8 mouse cellular contexts compared by ENCODE assay signal in the genomic region with DNA sequence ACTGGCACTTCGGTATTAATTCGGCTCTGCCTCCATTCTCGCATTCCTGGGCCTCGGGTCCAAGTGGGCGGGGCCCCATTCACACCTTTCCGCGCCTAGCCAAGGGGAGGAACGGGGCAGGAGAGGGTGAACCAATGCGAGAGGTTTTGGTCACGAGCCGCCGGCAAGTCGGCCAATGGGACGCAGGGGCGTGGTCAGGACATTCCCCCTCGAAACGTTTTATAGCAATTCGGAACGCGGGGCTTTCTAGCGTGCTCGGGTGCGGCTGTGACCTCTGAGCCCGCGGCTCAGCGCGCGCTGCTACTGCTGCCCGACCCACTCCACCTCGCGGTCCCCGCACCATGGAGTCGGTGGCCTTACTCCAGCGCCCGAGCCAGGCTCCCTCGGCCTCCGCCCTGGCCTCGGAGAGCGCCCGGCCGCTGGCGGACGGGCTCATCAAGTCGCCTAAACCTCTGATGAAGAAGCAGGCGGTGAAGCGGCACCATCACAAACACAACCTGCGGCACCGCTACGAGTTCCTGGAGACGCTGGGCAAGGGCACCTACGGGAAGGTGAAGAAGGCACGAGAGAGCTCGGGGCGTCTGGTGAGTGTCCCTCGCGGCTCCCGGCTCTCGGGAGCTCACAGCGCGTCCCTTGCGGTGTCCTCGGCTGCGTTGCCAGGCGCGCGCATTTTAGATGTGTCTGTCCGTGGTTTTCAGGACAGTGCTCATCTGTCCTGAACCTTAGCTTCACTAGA. TPM values are rescaled to one million over a fixed set of nuclear protein-coding genes. Genes with fewer than 3 reads are reported as not detected.
DNase-seq lines count a peak whose midpoint lies in the region; ATAC-seq and TF ChIP-seq lines count a peak whose summit lies in the region.

A gene (plus strand): TSS at position 238 of the 736 bp plus-strand sequence.

- under 1% methylated on average over 67 of the region's 67 CpGs for WGBS in heart, embryonic 12.5 days
- under 1% methylated on average over 67 of the region's 67 CpGs for WGBS in kidney, postnatal 0 days
- WGBS in liver, embryonic 13.5 days (ENCODE audit: insufficient replicate concordance), result under 1% methylated on average over 67 of the region's 67 CpGs
- WGBS in stomach, embryonic 15.5 days, result under 1% methylated on average over 67 of the region's 67 CpGs

- peak; percentile 87 for ATAC-seq in erythroblast, adult 5-6 weeks (replicated peaks; ENCODE audit: low FRiP score, poor library complexity, severe bottlenecking)
- peak; percentile 68 for ATAC-seq in heart, embryonic 12.5 days (ENCODE audit: insufficient number of reproducible peaks, low FRiP score)
- peak; percentile 82 for ATAC-seq in kidney, postnatal 0 days (replicated peaks; ENCODE audit: low FRiP score, low read depth)
- peak; percentile 87 for ATAC-seq in liver, embryonic 13.5 days (ENCODE audit: low read depth)
- ATAC-seq in stomach, embryonic 15.5 days (ENCODE audit: insufficient read depth, low FRiP score, low read depth), result peak; percentile 80

- peaks cover 51% of the 10 kb centered on the region for H3K4me1 ChIP-seq in heart, embryonic 12.5 days (replicated peaks)
- peaks cover 32% of the 10 kb centered on the region for H3K4me1 ChIP-seq in kidney, postnatal 0 days (replicated peaks; ENCODE audit: insufficient read depth, low read length)
- H3K4me1 ChIP-seq in liver, embryonic 13.5 days (replicated peaks), result peaks cover 47% of the 10 kb centered on the region
- peaks cover 29% of the 10 kb centered on the region for H3K4me1 ChIP-seq in stomach, embryonic 15.5 days

- no peaks in the 10 kb centered on the region for H3K9me3 ChIP-seq in heart, embryonic 12.5 days (replicated peaks)
- no peaks in the 10 kb centered on the region for H3K9me3 ChIP-seq in kidney, postnatal 0 days (replicated peaks; ENCODE audit: low read length)
- H3K9me3 ChIP-seq in liver, embryonic 13.5 days (replicated peaks), result no peaks in the 10 kb centered on the region
- no peaks in the 10 kb centered on the region for H3K9me3 ChIP-seq in stomach, embryonic 15.5 days

- H3K27me3 ChIP-seq in heart, embryonic 12.5 days (replicated peaks), result peaks cover 17% of the 10 kb centered on the region
- no peaks in the 10 kb centered on the region for H3K27me3 ChIP-seq in kidney, postnatal 0 days (ENCODE audit: insufficient read depth, low read length)
- peaks cover 69% of the 10 kb centered on the region for H3K27me3 ChIP-seq in liver, embryonic 13.5 days
- H3K27me3 ChIP-seq in stomach, embryonic 15.5 days (replicated peaks), result peaks cover 19% of the 10 kb centered on the region; the same call in 1 of the 2 replicates

- peak within 1 kb of the TSS; percentile 98 for H3K4me2 ChIP-seq in heart, embryonic 12.5 days
- H3K4me2 ChIP-seq in kidney, postnatal 0 days (ENCODE audit: low read length), result peak within 1 kb of the TSS; percentile 91
- H3K4me2 ChIP-seq in liver, embryonic 13.5 days, result peak within 1 kb of the TSS; percentile 76
- H3K4me2 ChIP-seq in stomach, embryonic 15.5 days, result peak within 1 kb of the TSS; percentile 99

- H3K36me3 ChIP-seq in heart, embryonic 12.5 days, result no peaks in the 10 kb centered on the region
- H3K36me3 ChIP-seq in kidney, postnatal 0 days (ENCODE audit: insufficient read depth, low read length), result no peaks in the 10 kb centered on the region
- no peaks in the 10 kb centered on the region for H3K36me3 ChIP-seq in liver, embryonic 13.5 days
- H3K36me3 ChIP-seq in stomach, embryonic 15.5 days, result no peaks in the 10 kb centered on the region

- peak; percentile 78 for DNase-seq in CD4-positive helper T cell, adult 2 months (ENCODE audit: low read depth, low spot score)
- peak; percentile 97 for DNase-seq in brain, embryonic 14.5 days (ENCODE audit: low read depth)
- DNase-seq in kidney, postnatal 0 days (ENCODE audit: low spot score), result peak; percentile 91
- DNase-seq in liver, embryonic 13.5 days, result peak; percentile 69
- DNase-seq in natural killer cell, adult 2 months (ENCODE audit: low spot score in 2 of 2), result peak; percentile 84 to 88

- no peak within 1 kb of the TSS for H3K27ac ChIP-seq in heart, embryonic 12.5 days (ENCODE audit: poor library complexity, severe bottlenecking)
- H3K27ac ChIP-seq in kidney, postnatal 0 days, result no peak within 1 kb of the TSS; the same call in 1 of the 2 replicates
- H3K27ac ChIP-seq in liver, embryonic 13.5 days, result no peak within 1 kb of the TSS
- peak within 1 kb of the TSS; percentile 70; the same call in 1 of the 2 replicates for H3K27ac ChIP-seq in stomach, embryonic 15.5 days

- H3K4me3 ChIP-seq in heart, embryonic 12.5 days, result peak within 1 kb of the TSS; percentile 67
- peak within 1 kb of the TSS; percentile 55 for H3K4me3 ChIP-seq in kidney, postnatal 0 days (replicated peaks; ENCODE audit: low read depth, low read length)
- H3K4me3 ChIP-seq in liver, embryonic 13.5 days (replicated peaks), result peak within 1 kb of the TSS; percentile 61
- peak within 1 kb of the TSS; percentile 62 for H3K4me3 ChIP-seq in stomach, embryonic 15.5 days (replicated peaks)

- no peak for TF ChIP-seq CTCF in brain, embryonic 14.5 days (IDR thresholded peaks at IDR 0.05; ENCODE audit: borderline replicate concordance, extremely low read depth, insufficient read depth, insufficient read length)
- TF ChIP-seq CTCF in kidney, postnatal 0 days (IDR thresholded peaks at IDR 0.05; ENCODE audit: low read depth), result no peak

- TF ChIP-seq POLR2A in brain, embryonic 14.5 days (IDR thresholded peaks at IDR 0.05; ENCODE audit: borderline replicate concordance, extremely low read depth, insufficient read depth, insufficient read length, poor library complexity, severe bottlenecking), result peak; percentile 64; the same call in 1 of the 2 replicates

- peak within 1 kb of the TSS; percentile 78 for H3K9ac ChIP-seq in heart, embryonic 12.5 days
- H3K9ac ChIP-seq in kidney, postnatal 0 days (ENCODE audit: low read depth, low read length), result peak within 1 kb of the TSS; percentile 55
- peak within 1 kb of the TSS; percentile 61 for H3K9ac ChIP-seq in liver, embryonic 13.5 days
- peak within 1 kb of the TSS; percentile 44 for H3K9ac ChIP-seq in stomach, embryonic 15.5 days

RNA-seq across cellular contexts. Expression of the gene that starts here (rescaled TPM):
- polyA plus RNA-seq in brain, embryonic 14.5 days (2012; rRNA removed), result 22.3 and 23.7 TPM in 2 replicates
- 4.4 and 7.7 TPM in 2 replicates for total RNA-seq in erythroblast, adult 5-6 weeks (2015; ENCODE audit: low replicate concordance)
- total RNA-seq in erythroblast, adult 5-6 weeks (2017; ENCODE audit: low replicate concordance), result 1.8 and 3.7 TPM in 2 replicates
- polyA plus RNA-seq in heart, embryonic 12.5 days (2016; fragmentation: Nextera tagmentation; extraction: Ambion mirVana), result 2.6 and 3.1 TPM in 2 replicates
- 8.7 and 9.6 TPM in 2 replicates for polyA plus RNA-seq in kidney, postnatal 0 days (2015; fragmentation: Nextera tagmentation; extraction: Ambion mirVana)
- polyA plus RNA-seq in liver, embryonic 13.5 days (2015; fragmentation: Nextera tagmentation; extraction: Ambion mirVana), result 1.6 and 1.8 TPM in 2 replicates
- 6.1 and 6.5 TPM in 2 replicates for polyA plus RNA-seq in stomach, embryonic 15.5 days (2015; fragmentation: Nextera tagmentation; extraction: Ambion mirVana)
